Mouse (Mus musculus) CH12.LX (cell line): Measurements from ENCODE around the gene Gpr84. TPM values are rescaled to one million over a fixed set of nuclear protein-coding genes. Genes with fewer than 3 reads are reported as not detected.

Source experiments
- DNase-seq: peaks from one replicate; pipeline ENCODE4 v3.0.0-alpha.2; 2013; ENCODE audit errors: extremely low read depth
- H3K27ac ChIP-seq: 2 replicates; pipeline ENCODE4 v1.5.1; 2012; ENCODE audit warnings: low read depth, mild to moderate bottlenecking, control low read depth, moderate library complexity; ENCODE audit not compliant: insufficient read depth
- H3K27me3 ChIP-seq: replicated peaks from 2 replicates; pipeline ENCODE3; 2012; ENCODE audit warnings: inconsistent platforms
- H3K36me3 ChIP-seq, 2 experiments: replicated peaks in 1 of 2; 2 replicates each; pipeline versions ENCODE3 to v1.6.1; 2012; ENCODE audit warnings: inconsistent platforms in 1 of 2, low read length in 1 of 2, mild to moderate bottlenecking in 1 of 2, mixed read lengths in 1 of 2, moderate library complexity in 1 of 2; ENCODE audit not compliant: control insufficient read depth in 1 of 2, insufficient read depth in 1 of 2
- H3K4me1 ChIP-seq, 2 experiments: 2 replicates each; pipeline ENCODE4 v1.6.1; 2012; ENCODE audit warnings: inconsistent platforms in 1 of 2, moderate library complexity in 1 of 2; ENCODE audit not compliant: insufficient read depth in 2 of 2, control insufficient read depth in 1 of 2
- H3K4me2 ChIP-seq: 2 replicates; pipeline ENCODE4 v1.6.1; 2012; ENCODE audit warnings: low read depth, mild to moderate bottlenecking, control low read depth; ENCODE audit not compliant: poor library complexity, insufficient read depth, severe bottlenecking
- H3K4me3 ChIP-seq, 3 experiments: fragments of 150-350 bp in 1 of 3; sonication (generic) in 1 of 3; replicated peaks in 1 of 3; 2 replicates each; pipeline versions ENCODE3 to v1.5.1; 2011 to 2012; ENCODE audit warnings: low read depth in 2 of 3, low read length in 2 of 3, mild to moderate bottlenecking in 2 of 3, moderate library complexity in 2 of 3, control low read depth in 1 of 3, improper control_type of control experiment in 1 of 3, inconsistent platforms in 1 of 3, mixed read lengths in 1 of 3; ENCODE audit not compliant: poor library complexity in 1 of 3
- H3K79me2 ChIP-seq: replicated peaks from 2 replicates; pipeline ENCODE4 v1.6.1; 2012; ENCODE audit warnings: mild to moderate bottlenecking, moderate library complexity; ENCODE audit not compliant: control insufficient read depth, poor library complexity, insufficient read depth, severe bottlenecking; ENCODE audit errors: extremely low read depth
- H3K9ac ChIP-seq: 2 replicates; pipeline ENCODE4 v1.6.1; 2012; ENCODE audit warnings: low read depth, mild to moderate bottlenecking, control low read depth, moderate library complexity; ENCODE audit not compliant: insufficient read depth
- H3K9me3 ChIP-seq: replicated peaks from 2 replicates; pipeline ENCODE3; 2012; ENCODE audit warnings: low read length, inconsistent platforms, mixed read lengths
- BHLHE40 ChIP-seq: IDR thresholded peaks from 2 replicates; pipeline ENCODE4 v1.6.1; 2011; ENCODE audit warnings: mild to moderate bottlenecking, low read depth, low read length, improper control_type of control experiment
- CHD1 ChIP-seq: IDR thresholded peaks from 2 replicates; pipeline ENCODE4 v1.6.1; 2012; ENCODE audit warnings: low read depth, low read length, improper control_type of control experiment, inconsistent platforms
- CHD2 ChIP-seq: IDR thresholded peaks from 2 replicates; pipeline ENCODE4 v1.6.1; 2011; ENCODE audit warnings: low read length, improper control_type of control experiment
- CTCF ChIP-seq, 2 experiments: IDR thresholded peaks in 1 of 2; conservative IDR thresholded peaks in 1 of 2; 2 replicates each; pipeline ENCODE4 v1.5.1; 2011 to 2012; ENCODE audit warnings: low read depth in 2 of 2, low read length in 2 of 2, improper control_type of control experiment in 1 of 2, inconsistent platforms in 1 of 2, mild to moderate bottlenecking in 1 of 2, moderate library complexity in 1 of 2
- ELF1 ChIP-seq: IDR thresholded peaks from 2 replicates; pipeline ENCODE4 v1.6.1; 2014; ENCODE audit warnings: low read depth, mild to moderate bottlenecking, inconsistent platforms, low read length, improper control_type of control experiment
- EP300 ChIP-seq: IDR thresholded peaks from 2 replicates; pipeline ENCODE4 v1.6.1; 2011; ENCODE audit warnings: low read length, improper control_type of control experiment
- IRF4 ChIP-seq: IDR thresholded peaks from 2 replicates; pipeline ENCODE4 v1.6.1; 2014; ENCODE audit warnings: low read depth, mild to moderate bottlenecking, inconsistent platforms, low read length, improper control_type of control experiment
- JUN ChIP-seq: IDR thresholded peaks from 2 replicates; pipeline ENCODE4 v1.6.1; 2011; ENCODE audit warnings: low read depth, mild to moderate bottlenecking, low read length, improper control_type of control experiment, moderate library complexity; ENCODE audit not compliant: insufficient read depth
- KAT2A ChIP-seq: IDR thresholded peaks from 2 replicates; pipeline ENCODE4 v1.6.1; 2012; ENCODE audit warnings: low read length, improper control_type of control experiment, inconsistent platforms; ENCODE audit not compliant: insufficient replicate concordance
- MAFK ChIP-seq: IDR thresholded peaks from 2 replicates; pipeline ENCODE4 v1.6.1; 2011; ENCODE audit warnings: low read length, improper control_type of control experiment; ENCODE audit not compliant: insufficient replicate concordance
- MAX ChIP-seq: IDR thresholded peaks from 2 replicates; pipeline ENCODE4 v1.6.1; 2011; ENCODE audit warnings: low read length, improper control_type of control experiment
- MAZ ChIP-seq: IDR thresholded peaks from 2 replicates; pipeline ENCODE4 v1.6.1; 2012; ENCODE audit warnings: low read depth, mild to moderate bottlenecking, inconsistent platforms, low read length, improper control_type of control experiment, moderate library complexity
- MEF2A ChIP-seq: IDR thresholded peaks from 2 replicates; pipeline ENCODE4 v1.6.1; 2014; ENCODE audit warnings: low read depth, mild to moderate bottlenecking, inconsistent platforms, low read length, improper control_type of control experiment, borderline replicate concordance
- MXI1 ChIP-seq: IDR thresholded peaks from 2 replicates; pipeline ENCODE4 v1.6.1; 2011; ENCODE audit warnings: mild to moderate bottlenecking, low read depth, low read length, improper control_type of control experiment
- MYC ChIP-seq: IDR thresholded peaks from 2 replicates; pipeline ENCODE4 v1.6.1; 2011; ENCODE audit warnings: low read depth, mild to moderate bottlenecking, improper control_type of control experiment, low read length
- NELFE ChIP-seq: IDR thresholded peaks from 2 replicates; pipeline ENCODE4 v1.6.1; 2011; ENCODE audit warnings: low read depth, low read length, improper control_type of control experiment
- NRF1 ChIP-seq: IDR thresholded peaks from 2 replicates; pipeline ENCODE4 v1.6.1; 2014; ENCODE audit warnings: low read depth, mild to moderate bottlenecking, inconsistent platforms, low read length, improper control_type of control experiment, moderate library complexity
- PAX5 ChIP-seq: IDR thresholded peaks from 2 replicates; pipeline ENCODE4 v1.6.1; 2012; ENCODE audit warnings: low read length, inconsistent platforms, mixed read lengths
- POLR2A ChIP-seq: IDR thresholded peaks from 2 replicates; pipeline ENCODE4 v1.6.1; 2011; ENCODE audit warnings: low read depth, mild to moderate bottlenecking, improper control_type of control experiment, low read length
- POLR2AphosphoS2 ChIP-seq: IDR thresholded peaks from 2 replicates; pipeline ENCODE4 v1.6.1; 2011; ENCODE audit warnings: low read depth, low read length, improper control_type of control experiment
- RCOR1 ChIP-seq: conservative IDR thresholded peaks from 2 replicates; pipeline ENCODE4 v1.6.1; 2012; ENCODE audit warnings: low read depth, mild to moderate bottlenecking, inconsistent platforms, low read length, improper control_type of control experiment
- SIN3A ChIP-seq: IDR thresholded peaks from 2 replicates; pipeline ENCODE4 v1.6.1; 2012; ENCODE audit warnings: low read length, improper control_type of control experiment, inconsistent platforms
- SMC3 ChIP-seq: IDR thresholded peaks from 2 replicates; pipeline ENCODE4 v1.6.1; 2011; ENCODE audit warnings: low read depth, low read length, improper control_type of control experiment
- TBP ChIP-seq: conservative IDR thresholded peaks from 2 replicates; pipeline ENCODE4 v1.6.1; 2011; ENCODE audit warnings: low read depth, low read length, improper control_type of control experiment
- UBTF ChIP-seq: IDR thresholded peaks from 2 replicates; pipeline ENCODE4 v1.6.1; 2012; ENCODE audit warnings: low read depth, mild to moderate bottlenecking, inconsistent platforms, low read length, improper control_type of control experiment, moderate library complexity
- USF1 ChIP-seq: IDR thresholded peaks from 2 replicates; pipeline ENCODE4 v1.6.1; 2014; ENCODE audit warnings: low read depth, mild to moderate bottlenecking, inconsistent platforms, low read length, improper control_type of control experiment
- USF2 ChIP-seq: conservative IDR thresholded peaks from 2 replicates; pipeline ENCODE4 v1.6.1; 2011; ENCODE audit warnings: low read depth, low read length, improper control_type of control experiment
- ZC3H11A ChIP-seq: IDR thresholded peaks from 2 replicates; pipeline ENCODE4 v1.6.1; 2012; ENCODE audit warnings: low read depth, mild to moderate bottlenecking, inconsistent platforms, low read length, improper control_type of control experiment
- ZKSCAN1 ChIP-seq: IDR thresholded peaks from 2 replicates; pipeline ENCODE4 v1.6.1; 2012; ENCODE audit warnings: low read depth, inconsistent platforms, low read length, improper control_type of control experiment, borderline replicate concordance
- ZMIZ1 ChIP-seq: IDR thresholded peaks from 2 replicates; pipeline ENCODE4 v1.6.1; 2012; ENCODE audit warnings: low read depth, mild to moderate bottlenecking, inconsistent platforms, low read length, improper control_type of control experiment
- dilution Hi-C: fragments of 300-500 bp; cut with MboI; formaldehyde crosslinking; loops from 2 replicates; pipeline ENCODE4 v1.14.3; 2020; ENCODE audit warnings: low sequenced_read_pairs; ENCODE audit not compliant: extremely low pct_unique_long_range_greater_than_20kb, extremely low pct_ligation_motif_present
- in situ Hi-C: fragments of 300-500 bp; cut with MboI; formaldehyde crosslinking; loops from 3 replicates; pipeline ENCODE4 v1.14.3; 2019; ENCODE audit warnings: low sequenced_read_pairs, low pct_ligation_motif_present, low pct_unique_long_range_greater_than_20kb, mixed read lengths
- polyA plus RNA-seq: library from polyadenylated mRNA; unstranded; fragments of >175 nt; gene quantifications from 2 replicates; pipeline ENCODE4 v1.2.1, GENCODE M21; 2012; ENCODE audit warnings: low read depth; ENCODE audit not compliant: insufficient read length
- total RNA-seq, 2 experiments: library from RNA; depleted of rRNA; stranded (reverse); fragments of 300-350 nt in 1 of 2; fragments of >200 nt in 1 of 2; gene quantifications; 2 replicates each; pipeline ENCODE4 v1.2.3; 2012 to 2014

Gpr84 gene
- total and polyA plus RNA-seq, 3 experiments = 0.42 to 1.4 (median 0.66) TPM

- TF ChIP-seq KAT2A (no peak), NELFE (no peak), UBTF (no peak), NRF1 (no peak), JUN (no peak)
Observed at GRCm38 (mm10) chr15:103335040-103335439, 24.6 kb upstream of the Gpr84 start (continued).

GRCm38 (mm10) chr15:103334194-103334593, 23.8 kb upstream of the Gpr84 start:
- H3K36me3 ChIP-seq = peaks cover 0 to 7% of the 10 kb centered on the region in 2 experiments
- peak overlapping the region in 2 of 3 experiments; percentile 39 to 59 for H3K4me3 ChIP-seq
- H3K27me3 ChIP-seq = no peaks in the 10 kb centered on the region
- dilution Hi-C loops (no loop called here), in situ Hi-C loops (no loop called here)
- peaks cover 18 to 79% of the 10 kb centered on the region in 2 experiments for H3K4me1 ChIP-seq
- DNase-seq = no peak
- no peak for TF ChIP-seq SIN3A
- 0 out of 2 replicates have a peak, but pooled peaks have one; percentile 19 for TF ChIP-seq CHD2
- no peak for TF ChIP-seq USF2
- TF ChIP-seq CTCF (conservative IDR thresholded peaks at IDR 0.05 in 1 of 2, IDR thresholded peaks at IDR 0.05 in 1 of 2; ENCODE audit: low read depth in 2 of 2, low read length in 2 of 2) = no peak
- no peak for TF ChIP-seq PAX5
- no peak for TF ChIP-seq MXI1
- TF ChIP-seq MAZ = 0 out of 2 replicates have a peak, but pooled peaks have one; percentile 3
- TF ChIP-seq BHLHE40 = no peak
- TF ChIP-seq ZKSCAN1 = no peak
- H3K4me2 ChIP-seq = peak overlapping the region; percentile 64
- H3K27ac ChIP-seq = no peak overlapping the region
- no peak overlapping the region for H3K9ac ChIP-seq
- no peaks in the 10 kb centered on the region for H3K9me3 ChIP-seq
- H3K79me2 ChIP-seq = no peaks in the 10 kb centered on the region

- Histone ChIP-seq H3K9ac (peak overlapping the region; percentile 31; the same call in 1 of the 2 replicates), H3K27ac (peak overlapping the region; percentile 25; the same call in 1 of the 2 replicates), H3K27me3 (no peaks in the 10 kb centered on the region), H3K36me3 (peaks cover 0 to 9% of the 10 kb centered on the region in 2 experiments), H3K79me2 (no peaks in the 10 kb centered on the region), H3K9me3 (no peaks in the 10 kb centered on the region), H3K4me3 (peak overlapping the region in 2 of 3 experiments; percentile 39 to 59), H3K4me2 (peak overlapping the region; percentile 64), H3K4me1 (peaks cover 18 to 74% of the 10 kb centered on the region in 2 experiments)
- dilution Hi-C loops (no loop called here), in situ Hi-C loops (no loop called here)
- peak; percentile 78 for DNase-seq
- no peak; the same call in 1 of the 2 replicates for TF ChIP-seq USF1
- no peak for TF ChIP-seq PAX5
- peak; percentile 72 for TF ChIP-seq BHLHE40
- TF ChIP-seq NRF1 = no peak
- peak; percentile 52; the same call in 1 of the 2 replicates for TF ChIP-seq SIN3A
- no peak for TF ChIP-seq SMC3
- TF ChIP-seq UBTF = no peak
- TF ChIP-seq ZMIZ1 = no peak
- peak; percentile 84; the same call in 1 of the 2 replicates for TF ChIP-seq IRF4
- no peak for TF ChIP-seq MEF2A
- TF ChIP-seq RCOR1 = no peak
- peak; percentile 84 for TF ChIP-seq EP300
- no peak for TF ChIP-seq CHD1
- no peak for TF ChIP-seq ZKSCAN1
- TF ChIP-seq MAZ = 0 out of 2 replicates have a peak, but pooled peaks have one; percentile 12
- TF ChIP-seq USF2 = no peak
- no peak for TF ChIP-seq POLR2A
- no peak for TF ChIP-seq ZC3H11A
- no peak for TF ChIP-seq MAFK
- TF ChIP-seq POLR2AphosphoS2 = no peak
- TF ChIP-seq MYC = 0 out of 2 replicates have a peak, but pooled peaks have one; percentile 46
- TF ChIP-seq NELFE = peak; percentile 2; the same call in 1 of the 2 replicates
- TF ChIP-seq MAX = 0 out of 2 replicates have a peak, but pooled peaks have one; percentile 46
- no peak for TF ChIP-seq TBP
- no peak for TF ChIP-seq ELF1
Observed at GRCm38 (mm10) chr15:103333738-103334137, 23.3 kb upstream of the Gpr84 start.
